Mouse (Mus musculus) heart, adult 2 months (tissue): ENCODE results near the gene Dgkz.

Source experiments
- CTCF ChIP-seq: fragments of 200-600 bp; IDR thresholded peaks from 2 replicates; pipeline ENCODE4 v1.8.1; 2022; ENCODE audit warnings: antibody characterized with exemption, mild to moderate bottlenecking, moderate library complexity
- EP300 ChIP-seq: fragments of 200-500 bp; IDR thresholded peaks from 2 replicates; pipeline ENCODE4 v1.6.1; 2011; ENCODE audit warnings: low read depth, low read length, control low read depth; ENCODE audit not compliant: insufficient read depth

DNA sequence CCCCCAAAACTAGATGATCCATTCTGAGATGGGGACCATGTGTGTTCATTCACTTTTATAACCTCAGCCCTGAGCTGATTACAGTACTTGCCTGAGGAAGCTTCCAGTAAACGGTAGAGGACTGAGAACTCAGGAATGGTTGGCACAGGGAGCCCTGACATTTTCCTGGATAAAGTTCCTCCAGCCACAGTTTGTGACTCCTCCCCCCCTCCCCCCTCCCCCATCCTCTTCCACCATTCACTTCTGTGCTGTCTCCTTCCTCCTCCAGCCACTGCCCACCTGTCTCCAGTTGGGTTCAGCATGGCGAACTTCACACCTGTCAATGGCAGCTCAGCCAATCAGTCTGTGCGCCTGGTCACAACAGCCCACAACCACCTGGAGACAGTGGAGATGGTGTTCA is 48.7 kb downstream of the Dgkz start, which contains the start of gene Chrm4:
- TF ChIP-seq CTCF, result no peak
- TF ChIP-seq EP300, result no peak
